10 mouse cellular contexts compared by ENCODE assay signal in genomic region chr5:101295941-101296340, GRCm38 (mm10).
DNase-seq lines count a peak whose midpoint lies in the region; ATAC-seq and TF ChIP-seq lines count a peak whose summit lies in the region.
"Had no signal": no experiment of that assay in that cellular context is flagged by ENCODE, and none has a peak within 500 bp of the region (broad histone marks: within the 10 kb centered on the region; RNA-seq: fewer than 3 reads in every experiment).

No protein-coding gene starts in this region.

- no peak overlapping the region for H3K4me2 ChIP-seq in heart, postnatal 0 days (ENCODE audit: low read depth, low read length)
- H3K4me2 ChIP-seq: forebrain, embryonic 13.5 days had no signal

- TF ChIP-seq EP300 in heart, postnatal 0 days (IDR thresholded peaks at IDR 0.05; ENCODE audit: low read depth), result no peak

- intact Hi-C loops in left cerebral cortex, postnatal 4 days (cut with DNase I), result no loop called here
- intact Hi-C loops in left cerebral cortex, postnatal 36 days (cut with DNase I), result no loop called here

- peak; percentile 8 for DNase-seq in gastrocnemius, postnatal 10 days
- DNase-seq in gastrocnemius, postnatal 4 days (ENCODE audit: low spot score in 2 of 2), result no peak
- peak; percentile 76 for DNase-seq in left cerebral cortex, postnatal 4 days
- DNase-seq in left cerebral cortex, postnatal 36 days (ENCODE audit: low spot score in 2 of 2), result no peak
- peak; percentile 84 for DNase-seq in cerebellum, adult 11 months
- DNase-seq in heart, postnatal 0 days (ENCODE audit: low spot score), result peak; percentile 15
- DNase-seq: adrenal gland, postnatal 10 days had no signal

- H3K27me3 ChIP-seq in heart, postnatal 0 days (ENCODE audit: control insufficient read depth, insufficient read depth, low read length), result no peaks in the 10 kb centered on the region
- H3K27me3 ChIP-seq: forebrain, embryonic 13.5 days had no signal

- no peak for TF ChIP-seq CTCF in heart, postnatal 0 days (IDR thresholded peaks at IDR 0.05; ENCODE audit: low read depth)

- 61% methylated on average over 7 of the region's 7 CpGs for WGBS in heart, postnatal 0 days

- no peaks in the 10 kb centered on the region for H3K4me1 ChIP-seq in heart, postnatal 0 days (ENCODE audit: control insufficient read depth, insufficient read depth)
- H3K4me1 ChIP-seq: forebrain, embryonic 13.5 days had no signal

- H3K36me3 ChIP-seq in heart, postnatal 0 days (replicated peaks; ENCODE audit: control insufficient read depth, insufficient read depth, low read length), result no peaks in the 10 kb centered on the region

- H3K9me3 ChIP-seq in heart, postnatal 0 days (replicated peaks; ENCODE audit: control insufficient read depth, low read length), result no peaks in the 10 kb centered on the region
- H3K9me3 ChIP-seq: forebrain, embryonic 13.5 days had no signal

- no peak overlapping the region for H3K4me3 ChIP-seq in heart, postnatal 0 days (ENCODE audit: low read depth, low read length)
- H3K4me3 ChIP-seq: forebrain, embryonic 13.5 days had no signal

- no peak for ATAC-seq in heart, postnatal 0 days (ENCODE audit: insufficient read depth, low read depth)
- ATAC-seq in erythroblast, adult 5-6 weeks (replicated peaks; ENCODE audit: low FRiP score, poor library complexity, severe bottlenecking), result no peak
- ATAC-seq in monocyte, adult 5-6 weeks (replicated peaks; ENCODE audit: insufficient number of reproducible peaks, low FRiP score, low TSS enrichment, poor library complexity, severe bottlenecking), result no peak
- ATAC-seq: forebrain, embryonic 13.5 days had no signal

- H3K9ac ChIP-seq in heart, postnatal 0 days (replicated peaks; ENCODE audit: low read depth, low read length), result no peak overlapping the region
- H3K9ac ChIP-seq: forebrain, embryonic 13.5 days had no signal

- H3K27ac ChIP-seq in heart, postnatal 0 days (ENCODE audit: low read depth), result no peak overlapping the region
- H3K27ac ChIP-seq: forebrain, embryonic 13.5 days had no signal

Comparison
In these comparisons a context has a peak if more than half of its experiments do, and no peak if none do; other contexts are left out.
1. DNase-seq: peak in gastrocnemius, postnatal 10 days (single experiment), left cerebral cortex, postnatal 4 days (single experiment), cerebellum, adult 11 months (single experiment) and heart, postnatal 0 days (single experiment); none in gastrocnemius, postnatal 4 days (0 of 2) and left cerebral cortex, postnatal 36 days (0 of 2).